Mouse (Mus musculus): ENCODE measurements around the gene Dcaf8.

The Dcaf8 gene

DNA sequence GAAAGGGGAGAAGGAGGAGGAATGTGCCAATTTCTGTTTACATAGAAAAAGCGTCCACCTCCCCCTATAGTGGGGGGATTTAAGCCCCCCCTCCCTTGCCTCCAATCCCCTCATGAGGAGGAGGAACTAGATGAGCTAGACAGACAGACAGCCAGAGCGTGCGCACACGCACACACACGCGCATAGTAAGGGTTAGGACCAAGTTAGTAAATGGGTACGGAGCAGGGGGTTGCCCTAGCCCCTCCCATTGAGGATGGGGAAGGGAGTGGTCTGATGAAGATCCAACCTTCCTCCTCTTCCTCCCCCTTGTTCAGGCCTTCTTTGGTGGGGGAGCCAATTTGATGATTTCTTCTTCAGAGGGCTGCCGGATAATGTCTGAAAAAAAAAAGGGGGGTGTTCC lies 50.4 kb downstream of the Dcaf8 start:
- no peak for DNase-seq

DNA sequence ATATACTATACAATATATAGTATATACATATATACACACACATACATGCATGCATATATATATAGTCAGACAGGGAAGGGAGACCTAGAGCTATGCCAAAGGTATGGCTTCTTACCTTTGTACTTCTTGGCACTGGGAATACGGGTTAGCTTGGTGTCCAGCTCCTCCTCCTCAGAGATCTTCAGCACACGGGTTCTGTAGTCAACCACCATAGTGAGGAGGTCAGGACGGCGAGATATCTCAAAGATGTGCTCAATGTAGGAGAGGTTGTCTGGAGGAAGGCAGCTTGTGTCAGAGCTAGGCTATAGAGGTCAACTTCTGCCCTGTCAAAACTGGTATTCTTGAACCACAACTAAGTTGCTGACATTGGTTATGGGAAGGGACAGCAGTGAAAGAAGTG lies 51.1 kb downstream of the Dcaf8 start:
- no peak for DNase-seq

DNA sequence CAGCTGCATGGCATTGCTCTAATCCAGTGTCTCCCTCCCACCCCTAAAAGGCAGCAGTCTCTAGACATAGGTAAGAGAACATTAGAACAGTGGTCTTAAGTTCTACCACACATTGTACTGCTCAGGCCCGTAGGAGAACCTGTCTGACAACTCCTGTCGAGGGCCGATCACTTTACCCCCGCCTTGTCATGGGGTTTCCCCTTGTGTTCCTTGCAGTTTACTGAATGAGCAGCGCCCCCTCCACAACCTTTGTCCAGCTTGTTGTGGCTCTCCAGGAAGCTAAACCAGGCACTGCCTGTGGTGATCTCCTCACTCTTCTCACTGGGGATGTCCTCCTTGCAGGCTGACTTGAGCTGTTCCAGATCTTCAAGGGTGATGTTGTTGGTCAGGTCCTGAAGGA lies 52.3 kb downstream of the Dcaf8 start:
- DNase-seq = no peak

DNA sequence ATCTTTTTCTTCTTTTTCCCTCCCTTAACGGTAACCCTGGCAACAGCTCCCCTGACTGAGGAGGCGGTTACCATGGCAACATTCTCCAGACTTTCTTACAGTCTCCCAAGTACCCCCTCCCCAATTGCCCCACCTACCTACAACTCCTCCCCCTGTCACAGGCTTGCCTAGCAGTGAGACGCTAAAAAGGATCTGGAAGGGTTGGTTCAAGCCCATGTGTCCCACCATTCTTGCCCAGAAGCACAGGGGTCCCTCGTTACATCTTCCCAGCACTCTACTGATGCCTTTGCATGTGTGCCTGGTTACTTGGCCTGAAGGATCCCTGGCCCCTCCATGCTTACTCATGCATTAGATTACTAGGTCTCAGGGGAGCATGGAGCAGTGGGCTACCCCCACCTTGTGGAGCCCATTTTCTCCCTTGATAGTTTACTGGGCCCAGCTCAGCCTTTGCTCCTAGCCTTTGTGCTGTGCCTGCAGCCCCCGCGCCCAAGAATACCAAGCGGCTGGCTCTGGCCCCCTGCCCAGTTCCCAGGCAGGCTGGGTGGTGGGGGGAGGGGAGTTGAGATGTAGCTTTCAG lies 53.1 kb downstream of the Dcaf8 start:
- DNase-seq = peak; percentile 91

DNA sequence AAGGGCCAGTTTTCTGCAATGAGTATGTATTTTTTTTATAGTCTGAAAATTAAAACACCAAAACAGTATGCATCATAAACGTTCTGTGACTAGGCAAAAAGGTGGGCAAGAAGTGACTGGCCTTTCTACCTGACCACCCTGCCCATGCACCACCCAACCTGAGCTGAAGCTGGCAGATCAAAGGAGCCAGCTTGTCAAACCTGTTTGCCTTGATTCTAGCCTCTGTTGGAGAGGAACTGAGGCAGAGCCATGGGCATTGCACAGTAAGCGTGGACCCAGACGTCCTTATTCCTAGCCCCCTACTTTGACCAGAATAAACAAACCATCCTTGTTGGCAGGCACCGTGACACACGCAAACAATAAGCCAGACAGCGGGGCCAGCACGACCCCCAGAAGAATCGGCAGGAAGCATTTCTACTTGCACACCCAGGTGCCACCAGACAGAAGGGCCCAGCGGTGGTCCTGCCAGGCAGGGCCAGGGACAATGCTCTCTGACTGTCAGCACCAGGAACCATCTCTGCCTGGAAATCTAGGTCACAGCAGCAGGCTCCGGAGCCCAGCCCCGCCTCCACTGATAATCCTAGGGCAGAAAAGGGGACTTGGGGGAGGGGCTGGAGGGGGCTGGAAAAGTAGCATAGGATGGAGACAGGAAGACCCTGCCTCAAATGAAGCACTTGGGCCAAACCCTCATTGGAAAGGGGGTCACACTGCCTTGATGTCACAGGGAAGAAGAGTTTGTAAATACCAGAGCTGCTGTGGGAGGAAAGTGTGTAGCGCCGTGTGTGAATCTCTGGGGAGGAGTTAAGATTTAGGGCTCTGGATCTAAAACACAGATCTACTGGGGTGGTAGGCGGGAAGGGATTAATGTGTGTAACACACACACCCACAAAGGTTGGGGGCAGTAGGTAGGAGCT lies 54.3 kb downstream of the Dcaf8 start:
- DNase-seq = no peak

DNA sequence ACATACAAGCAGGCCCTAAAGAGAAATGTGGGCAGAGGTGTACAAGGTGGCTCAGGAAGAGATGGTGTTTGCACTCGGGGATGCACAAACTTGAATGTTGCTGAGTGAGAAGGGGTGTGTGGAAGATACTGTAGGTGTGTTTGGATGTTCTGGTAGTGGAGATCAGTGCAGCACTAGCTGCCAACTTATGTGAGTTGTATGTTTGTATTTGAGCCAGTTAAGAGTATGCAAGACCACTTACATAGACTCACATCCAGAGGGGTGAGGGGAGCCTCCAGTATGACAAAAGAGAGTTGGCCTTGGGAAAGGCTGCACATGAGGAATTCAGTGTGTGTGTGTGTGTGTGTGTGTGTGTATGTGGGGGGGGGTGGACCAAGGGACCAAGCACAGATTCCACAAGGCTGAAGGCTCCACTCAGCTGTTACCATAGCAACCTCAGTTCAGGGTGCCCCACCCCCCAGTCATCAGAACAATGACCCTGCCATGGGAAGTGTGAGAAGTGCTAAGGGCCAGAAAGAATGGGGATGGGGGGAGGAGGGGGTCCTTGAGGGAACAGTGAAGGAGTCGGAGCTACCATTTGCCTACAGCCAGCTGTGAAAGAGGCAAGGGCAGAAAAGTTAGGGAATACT lies 55.1 kb downstream of the Dcaf8 start:
- no peak for DNase-seq

DNA sequence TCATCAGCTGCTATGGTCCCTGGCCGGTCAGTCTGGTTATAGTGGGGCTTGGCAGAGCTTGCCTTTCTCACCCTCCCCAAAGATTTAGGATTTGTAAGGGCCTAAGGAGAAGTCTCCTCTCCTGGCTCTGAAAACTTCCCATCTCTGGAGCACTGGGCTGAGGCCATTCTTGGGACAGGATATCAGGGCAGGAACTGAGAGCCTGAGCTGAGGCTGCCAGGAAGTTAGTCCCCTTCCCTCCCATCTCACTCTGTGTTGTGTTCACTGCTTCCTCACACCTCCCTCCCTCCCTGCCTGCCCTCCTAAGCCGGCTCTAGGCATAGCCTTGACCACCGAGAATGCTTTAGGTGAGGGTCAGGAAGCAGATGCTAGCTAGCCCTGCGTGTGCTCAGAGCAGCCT lies 55.7 kb downstream of the Dcaf8 start:
- no peak for DNase-seq

DNA sequence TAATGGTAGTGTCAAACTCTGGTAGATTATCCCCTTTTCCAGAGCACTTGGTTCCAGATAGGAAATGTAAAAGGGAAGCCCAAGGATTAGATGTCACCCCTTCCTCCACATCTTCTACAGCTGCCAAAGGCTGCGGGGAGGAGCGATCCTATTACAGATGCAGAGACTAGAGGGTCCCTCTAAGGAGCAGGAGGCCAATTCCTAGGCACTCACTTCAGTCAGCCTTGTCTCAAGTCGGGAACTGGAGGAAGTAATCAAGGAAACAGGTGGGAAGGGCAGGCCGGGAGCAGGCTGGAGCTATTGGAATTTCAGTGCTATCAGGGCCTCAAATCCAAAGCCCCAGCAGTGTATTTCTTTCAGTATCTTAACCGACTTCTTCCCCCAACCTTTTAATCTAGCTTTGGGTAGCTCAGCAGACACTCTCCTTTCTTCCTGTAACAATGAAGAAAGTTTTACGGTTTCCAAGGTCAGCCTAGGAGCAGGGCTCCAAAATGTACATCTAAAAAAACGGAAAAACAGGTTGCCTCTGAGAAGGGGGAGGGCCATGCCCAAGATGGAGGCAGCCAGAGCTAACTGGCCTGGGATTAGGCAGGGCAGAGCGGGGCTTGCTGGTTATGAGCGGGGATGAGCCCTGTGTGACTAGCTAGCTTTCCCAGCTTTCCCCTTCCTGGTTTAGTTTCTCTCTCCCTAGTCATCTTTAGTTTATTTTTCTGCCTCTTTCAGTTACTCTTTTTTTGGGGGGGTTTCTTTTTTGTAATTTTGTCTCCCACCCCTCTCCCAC lies 56.3 kb downstream of the Dcaf8 start:
- DNase-seq = no peak

DNA sequence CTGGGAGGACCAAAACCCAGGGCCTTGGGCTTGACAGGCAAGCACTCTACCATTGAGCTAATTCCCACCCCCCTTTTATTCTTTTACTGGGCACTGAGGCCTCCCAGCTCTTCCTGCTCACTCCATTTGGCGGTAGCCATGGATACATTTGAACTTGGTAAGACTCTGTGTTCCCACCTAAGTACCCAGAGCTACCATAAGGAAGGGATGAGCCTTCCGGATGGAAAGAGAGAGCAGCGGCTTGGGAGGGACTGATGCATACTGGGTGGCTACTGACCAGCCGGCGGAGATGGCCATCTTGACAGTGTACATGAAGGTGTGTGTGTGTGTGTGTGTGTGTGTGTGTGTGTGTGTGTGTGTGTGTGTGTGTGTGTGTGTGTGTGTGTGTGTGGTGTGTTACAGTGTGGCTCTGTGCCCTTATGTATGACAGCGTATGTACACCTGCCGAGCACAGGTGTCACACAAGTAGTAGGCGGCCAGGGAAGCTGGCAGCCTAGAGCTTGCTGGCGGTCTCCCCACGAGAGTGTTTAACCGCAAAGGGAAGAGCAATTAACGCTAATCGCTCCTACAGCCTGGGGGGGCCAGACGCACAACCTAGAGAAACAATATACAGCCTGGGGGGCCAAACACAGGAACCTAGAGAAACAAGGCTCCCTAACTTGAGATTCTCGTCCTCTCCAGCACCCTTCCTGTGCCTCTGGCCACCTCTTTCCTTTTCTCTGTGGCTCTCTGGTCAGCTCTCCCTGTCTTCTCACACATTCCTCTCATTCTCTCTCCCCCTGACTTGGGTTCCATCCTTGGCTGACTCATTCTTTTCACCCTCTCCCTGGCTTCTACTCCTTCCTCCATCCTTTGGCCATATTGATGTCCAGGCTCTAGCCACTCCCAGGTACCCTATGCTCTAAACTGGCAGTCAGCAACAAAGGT lies 57.2 kb downstream of the Dcaf8 start:
- DNase-seq = no peak

DNA sequence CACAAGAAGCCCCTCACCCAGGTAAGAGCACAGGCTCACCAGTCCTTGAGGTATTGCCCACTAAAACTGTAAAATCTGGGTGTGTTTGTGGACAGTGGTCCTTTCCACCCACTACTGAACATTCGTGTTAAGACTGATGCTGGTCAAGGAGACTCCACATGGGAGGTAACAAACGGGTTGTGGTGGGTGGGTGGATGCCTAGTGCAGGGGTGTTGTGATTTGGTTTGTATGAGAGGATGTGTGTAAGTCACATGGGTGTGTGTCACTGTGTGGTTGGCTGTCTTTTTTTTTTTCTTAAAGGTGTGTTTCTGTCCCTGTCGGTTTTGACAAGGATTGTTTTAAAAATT lies 57.8 kb downstream of the Dcaf8 start:
- DNase-seq = no peak

DNA sequence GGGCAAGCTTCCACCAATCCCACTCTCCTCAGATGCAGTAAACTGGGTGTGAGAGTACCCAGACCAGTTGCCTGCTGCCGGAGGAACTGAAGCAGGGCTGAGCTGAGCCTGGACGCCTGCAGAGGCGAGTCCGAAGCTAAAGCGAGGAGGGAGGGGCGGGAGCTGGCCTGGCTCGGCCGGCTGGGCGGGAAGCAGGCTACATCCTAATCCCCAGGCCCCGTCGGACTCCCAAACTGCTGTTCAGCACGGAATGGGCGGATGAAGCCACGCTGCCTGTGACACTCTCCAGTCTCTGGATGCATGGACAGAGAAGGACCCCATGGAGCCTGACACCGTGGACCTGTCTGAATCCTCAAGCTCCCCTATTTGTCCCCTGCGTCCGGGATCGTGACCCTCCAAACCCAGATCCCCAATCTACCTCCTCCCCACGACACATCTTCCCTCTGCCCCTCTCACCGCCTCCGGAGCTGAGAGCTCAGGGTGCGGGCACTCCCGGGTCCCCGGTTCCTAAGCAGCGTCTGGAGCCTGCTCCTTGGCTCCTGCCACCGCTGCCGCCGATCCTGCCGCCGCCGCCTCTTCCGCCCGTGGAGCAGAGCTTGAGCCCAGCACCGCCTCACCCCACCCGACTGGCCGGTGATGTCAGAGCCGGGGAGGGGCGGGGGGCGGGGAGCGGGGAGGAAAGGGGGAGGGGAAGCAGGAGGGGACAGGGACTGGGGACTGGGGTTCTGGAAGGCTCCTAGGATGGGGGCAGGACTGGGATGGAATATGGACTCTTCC lies 58.4 kb downstream of the Dcaf8 start, which contains the start of gene Pea15a:
Gene Pea15a (minus strand): TSS at position 664 of the 777 bp plus-strand sequence.
- DNase-seq = peak; percentile 85

DNA sequence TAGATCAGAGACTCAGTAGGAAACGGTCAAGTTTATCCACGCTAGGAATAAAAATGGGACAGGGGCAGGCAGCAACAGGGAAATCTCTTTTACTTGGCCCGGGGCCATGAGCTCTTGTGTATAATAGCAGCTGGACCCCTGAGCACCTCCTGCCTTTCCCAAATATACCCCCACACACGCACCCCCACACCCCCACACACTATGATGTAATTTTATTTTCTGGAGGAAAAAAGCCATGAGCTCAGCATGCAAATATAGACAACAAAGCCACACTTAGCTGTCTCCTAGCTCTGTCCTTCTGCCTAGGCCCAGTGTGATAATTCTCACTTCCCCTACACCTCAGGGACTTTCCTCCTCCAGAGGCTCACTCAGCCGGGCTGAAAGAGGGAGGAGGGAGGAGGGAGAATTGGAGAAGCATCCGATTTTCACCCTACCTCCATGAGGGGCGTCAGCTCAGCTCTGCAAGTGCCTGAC lies 59.3 kb downstream of the Dcaf8 start:
- DNase-seq = no peak

DNA sequence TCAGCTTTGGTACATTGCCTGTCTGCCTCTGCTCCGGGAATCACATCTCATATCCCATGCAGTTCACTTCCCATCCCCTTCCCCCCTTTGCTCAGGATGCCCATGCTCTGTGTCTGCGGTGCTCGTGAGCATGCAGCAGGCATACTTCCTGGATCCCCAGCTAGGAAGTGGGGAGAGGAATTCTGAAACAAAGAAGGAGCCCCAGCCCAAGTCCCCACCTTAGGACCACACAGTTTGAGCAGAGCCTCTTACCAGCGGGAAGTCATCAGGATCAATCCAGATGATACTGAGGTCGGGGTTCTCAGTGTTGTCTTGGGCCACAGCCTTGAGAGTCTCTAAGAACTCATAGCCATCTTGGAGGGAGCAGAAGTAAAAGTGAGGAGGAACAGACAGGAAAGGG lies 64.9 kb downstream of the Dcaf8 start:
- DNase-seq = no peak

DNA sequence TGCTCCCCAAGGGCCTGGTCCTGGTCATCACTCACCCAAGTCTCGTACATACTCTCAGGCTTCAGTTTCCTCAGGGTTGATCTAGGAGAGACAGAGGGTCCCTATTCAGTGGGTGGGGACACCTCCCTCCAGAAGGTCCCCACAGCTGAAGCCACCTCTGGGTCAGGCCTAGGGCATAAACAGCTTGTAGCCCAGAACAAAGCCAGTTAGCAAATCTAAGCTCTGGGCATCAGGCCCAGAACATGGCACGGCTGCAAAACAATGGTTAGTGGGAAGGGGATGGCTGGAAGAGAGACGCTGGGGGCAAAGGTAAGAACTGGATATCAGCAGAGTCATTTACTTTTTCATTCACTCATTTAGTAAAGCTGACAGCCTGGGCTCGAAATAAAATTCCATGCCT lies 65.9 kb downstream of the Dcaf8 start:
- DNase-seq = no peak

DNA sequence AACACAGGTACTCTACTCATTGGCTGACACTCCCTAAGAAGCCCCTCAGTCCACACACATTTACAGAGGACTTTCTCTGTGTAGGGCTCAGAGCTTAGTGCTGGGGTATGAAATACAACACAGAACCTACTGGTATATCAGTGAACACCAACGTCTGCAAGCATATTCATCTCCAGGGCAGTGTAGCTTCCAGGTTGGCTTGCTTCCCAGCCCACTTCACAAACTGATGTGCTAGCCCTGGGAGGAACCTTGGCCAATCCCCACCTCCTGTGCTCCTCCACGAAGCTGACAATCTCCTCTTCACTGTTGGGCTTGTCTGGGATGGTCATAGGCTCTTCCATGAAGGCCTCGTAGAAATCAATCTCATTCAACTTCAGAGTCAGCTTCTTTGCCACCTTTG lies 66.9 kb downstream of the Dcaf8 start:
- DNase-seq = no peak

DNA sequence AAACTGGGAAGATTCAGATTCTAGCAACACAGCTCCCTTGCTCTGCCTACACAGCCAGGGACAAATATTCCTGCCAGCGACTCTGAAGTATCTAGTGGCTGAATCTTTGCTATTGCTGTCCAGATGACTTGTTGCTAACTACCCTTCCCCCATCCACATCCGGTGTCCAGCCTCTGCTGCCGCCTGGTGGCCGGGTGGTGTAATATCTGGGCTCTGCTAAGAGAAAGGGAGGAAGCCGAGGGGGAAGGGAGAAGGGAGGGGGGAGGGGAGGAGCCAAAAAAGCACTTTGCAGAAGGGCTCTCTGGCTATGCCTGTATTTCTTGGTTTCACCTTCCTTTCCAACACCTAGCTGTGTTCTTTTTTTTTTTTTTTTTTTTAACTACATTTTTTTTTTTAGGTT lies 69.3 kb downstream of the Dcaf8 start:
- DNase-seq = peak; percentile 91

DNA sequence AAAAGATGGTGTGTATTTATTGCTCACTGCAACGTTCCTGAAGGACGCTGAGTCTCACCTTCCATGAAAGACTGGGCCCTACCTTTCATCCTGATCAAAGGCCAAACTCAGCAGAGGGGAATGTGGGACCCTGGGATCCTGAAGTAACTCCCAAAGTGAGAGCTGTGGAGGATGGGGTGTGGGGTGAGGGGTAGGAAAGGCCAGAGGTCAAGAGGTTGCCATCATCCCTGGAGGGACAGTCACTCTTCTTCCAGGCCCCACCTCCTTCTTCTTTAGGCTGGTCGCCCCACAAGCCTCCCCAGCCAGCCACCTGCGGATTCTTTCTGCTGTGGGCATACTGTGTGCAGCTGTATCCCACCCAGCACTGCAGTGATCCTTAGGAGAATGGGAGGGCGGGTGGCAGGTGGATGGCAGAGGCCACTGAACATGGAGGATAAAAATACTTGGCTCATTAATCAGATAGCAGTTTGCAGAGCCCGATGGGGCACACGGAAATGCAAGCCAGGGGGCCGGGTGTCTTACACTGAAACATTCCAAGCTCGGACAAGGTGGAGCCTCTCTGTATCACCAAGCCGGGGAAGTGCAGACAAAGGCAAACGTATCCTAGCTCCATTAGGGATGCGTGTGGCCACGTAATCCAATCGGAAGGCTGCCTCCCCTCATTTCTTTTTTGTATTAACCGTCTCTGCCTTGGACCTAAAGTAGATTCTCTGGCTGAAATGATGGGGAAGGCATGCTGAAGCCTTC lies 70.5 kb downstream of the Dcaf8 start:
- DNase-seq = no peak

DNA sequence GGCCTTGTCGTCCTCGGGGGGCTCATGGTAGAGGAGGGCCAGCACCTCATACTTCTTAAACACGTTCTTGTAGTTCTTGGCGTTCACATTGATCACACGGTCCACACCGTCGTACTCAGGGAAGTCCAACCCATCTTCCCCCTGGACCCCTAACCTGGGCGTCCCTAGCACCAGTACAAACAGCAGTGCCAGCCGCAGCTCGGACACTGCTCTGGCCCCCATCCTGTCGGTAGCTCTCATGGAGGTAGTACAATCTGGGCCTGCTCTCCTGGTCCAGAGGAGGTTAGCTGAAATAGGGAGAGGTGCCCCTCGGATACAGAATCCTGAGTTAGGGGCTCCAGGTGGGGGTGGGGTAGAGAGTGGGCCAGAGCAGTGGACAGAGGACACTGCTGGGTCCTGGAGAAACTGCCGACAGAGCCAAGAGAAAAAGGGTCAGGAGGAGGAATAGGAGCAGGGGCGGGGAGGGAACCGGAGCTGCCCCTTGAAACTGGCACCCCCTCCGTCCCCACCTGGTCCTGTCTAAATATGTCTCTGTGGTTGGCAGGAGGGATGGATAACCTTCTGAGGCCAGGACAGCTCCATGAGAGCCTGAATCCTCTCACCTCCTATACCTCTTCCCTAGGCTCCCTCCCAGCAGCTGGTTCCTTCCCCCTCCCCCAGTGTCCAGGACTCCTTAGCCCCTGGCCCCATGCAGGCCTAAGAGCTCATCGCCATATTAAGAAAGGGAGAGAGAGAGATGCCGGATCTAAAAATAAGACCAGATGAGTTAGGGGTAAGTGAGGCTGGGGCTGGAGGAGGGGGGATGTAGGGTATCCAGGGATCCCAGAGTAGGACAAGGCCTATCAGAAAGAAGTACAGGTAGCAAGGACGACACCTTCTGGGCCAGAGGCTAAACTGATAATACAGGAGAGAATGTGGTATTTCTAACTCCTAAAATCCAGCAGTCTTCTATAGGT lies 71.8 kb downstream of the Dcaf8 start, which contains the start of gene Casq1:
Gene Casq1 (minus strand): TSS at position 418 of the 956 bp plus-strand sequence.
- no peak for DNase-seq

DNA sequence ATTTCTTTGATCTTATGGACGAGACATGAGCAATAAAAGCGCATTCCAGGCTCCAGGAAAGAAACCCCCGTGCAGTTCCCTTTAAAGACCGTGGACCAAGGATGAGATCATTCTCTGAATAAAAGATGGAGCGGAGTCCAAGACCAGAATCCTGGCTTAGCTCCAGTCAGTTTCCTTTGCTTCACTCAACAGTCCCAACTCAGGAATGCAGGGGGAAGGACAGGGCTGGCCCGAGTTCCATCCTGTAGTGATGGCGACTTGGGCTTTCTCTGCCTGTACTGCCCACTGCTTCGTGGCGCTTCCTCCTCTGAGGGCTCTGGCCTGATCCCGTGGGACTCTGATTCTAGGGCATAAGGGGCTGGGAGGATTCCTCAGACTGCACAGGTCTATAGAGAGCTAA lies 72.5 kb downstream of the Dcaf8 start:
- no peak for DNase-seq

Data from right cerebral cortex, postnatal 4 days (tissue).